Mouse (Mus musculus) embryonic facial prominence, embryonic 14.5 days (tissue): ENCODE measurements at regions not wholly inside any gene's neighbourhood (a gene's known extent, or its start where the extent isn't known, plus 50 kb on each side); places are given as distances from the start of the nearest gene placed in this dataset.
A peak's percentile ranks its signal among the peaks of the same experiment; 100 is the strongest.

Source experiments
- ATAC-seq: fragments of 200-750 bp; cut with Nextera tagmentation; 2 replicates; pipeline ENCODE4 v1.8.0; 2017; ENCODE audit warnings: low read depth, moderate number of reproducible peaks, moderate TSS enrichment
- DNase-seq: peaks from one replicate; pipeline ENCODE4 v3.0.0-alpha.2; 2015; ENCODE audit warnings: low spot score
- H3K27ac ChIP-seq: fragments of 300-500 bp; sonication (generic); replicated peaks from 2 replicates; pipeline ENCODE4 v1.5.1; 2014; ENCODE audit warnings: low read depth, mild to moderate bottlenecking, low read length, moderate library complexity
- H3K27me3 ChIP-seq: fragments of 300-500 bp; sonication (generic); replicated peaks from 2 replicates; pipeline ENCODE4 v1.6.1; 2014; ENCODE audit warnings: low read length; ENCODE audit not compliant: control insufficient read depth, insufficient read depth
- H3K36me3 ChIP-seq: fragments of 300-500 bp; sonication (generic); 2 replicates; pipeline ENCODE4 v1.6.1; 2014; ENCODE audit warnings: low read length, mixed read lengths; ENCODE audit not compliant: control insufficient read depth, insufficient read depth
- H3K4me1 ChIP-seq: fragments of 300-500 bp; sonication (generic); 2 replicates; pipeline ENCODE4 v1.6.1; 2014; ENCODE audit warnings: antibody characterized with exemption, low read length; ENCODE audit not compliant: control insufficient read depth, insufficient read depth
- H3K4me2 ChIP-seq: fragments of 300-500 bp; sonication (generic); 2 replicates; pipeline ENCODE4 v1.6.1; 2014; ENCODE audit warnings: low read depth, mild to moderate bottlenecking, low read length, moderate library complexity, mixed read lengths
- H3K4me3 ChIP-seq: fragments of 300-500 bp; sonication (generic); 2 replicates; pipeline ENCODE4 v1.5.1; 2014; ENCODE audit warnings: low read depth, mild to moderate bottlenecking, low read length
- H3K9ac ChIP-seq: fragments of 300-500 bp; sonication (generic); 2 replicates; pipeline ENCODE4 v1.6.1; 2014; ENCODE audit warnings: low read depth, mild to moderate bottlenecking, low read length, moderate library complexity, mixed read lengths
- H3K9me3 ChIP-seq: fragments of 300-500 bp; sonication (generic); 2 replicates; pipeline ENCODE4 v1.6.1; 2016; ENCODE audit warnings: low read length; ENCODE audit not compliant: control insufficient read depth
- WGBS: fragments of 180-500 bp; shearing (Covaris S2); extraction: QIAGEN DNeasy Blood & Tissue Kit; methylation state at CpG from one replicate; pipeline ENCODE4 v1.1.7; 2014; 5-methylcytosine and 5-hydroxymethylcytosine counted together

GRCm38 (mm10) chrX:104762377-104762776 lies 91.5 kb upstream of the Zdhhc15 start:
- Histone ChIP-seq H3K27ac (no peak overlapping the region), H3K4me1 (no peaks in the 10 kb centered on the region), H3K36me3 (no peaks in the 10 kb centered on the region), H3K4me2 (no peak overlapping the region), H3K9ac (no peak overlapping the region), H3K4me3 (no peak overlapping the region), H3K27me3 (peaks cover 26% of the 10 kb centered on the region), H3K9me3 (no peaks in the 10 kb centered on the region)
- ATAC-seq: no peak
- WGBS: 90% methylated on average over 3 of the region's 3 CpGs
- DNase-seq: no peak

GRCm38 (mm10) chrX:104760311-104760710 lies 89.4 kb upstream of the Zdhhc15 start:
- Histone ChIP-seq H3K4me1 (no peaks in the 10 kb centered on the region), H3K36me3 (no peaks in the 10 kb centered on the region), H3K27me3 (peaks cover 26% of the 10 kb centered on the region), H3K9ac (no peak overlapping the region), H3K27ac (no peak overlapping the region), H3K4me2 (no peak overlapping the region), H3K9me3 (no peaks in the 10 kb centered on the region), H3K4me3 (no peak overlapping the region)
- 75% methylated on average over 4 of the region's 4 CpGs for WGBS
- ATAC-seq (no peak), DNase-seq (no peak)

GRCm38 (mm10) chrX:104749356-104749755 lies 78.5 kb upstream of the Zdhhc15 start:
- ATAC-seq (no peak; the same call in 1 of the 2 replicates), DNase-seq (peak; percentile 20)
- peaks cover 3% of the 10 kb centered on the region; the same call in 1 of the 2 replicates for H3K27me3 ChIP-seq
- no peak overlapping the region for H3K4me3 ChIP-seq
- no peak overlapping the region for H3K4me2 ChIP-seq
- no peaks in the 10 kb centered on the region for H3K36me3 ChIP-seq
- H3K9ac ChIP-seq: no peak overlapping the region
- WGBS: 73% methylated on average over 1 of the region's 1 CpGs
- H3K27ac ChIP-seq: no peak overlapping the region
- H3K9me3 ChIP-seq: no peaks in the 10 kb centered on the region
- no peaks in the 10 kb centered on the region for H3K4me1 ChIP-seq
